Mouse (Mus musculus) MEL (cell line): ENCODE measurements around the gene Gba2.

ENCODE experiments used
- CTCF ChIP-seq, 3 experiments: IDR thresholded peaks in 2 of 3; conservative IDR thresholded peaks in 1 of 3; 2 replicates each; pipeline ENCODE4 v1.5.1; 2011 to 2012; ENCODE audit warnings: low read length in 3 of 3, low read depth in 2 of 3, mild to moderate bottlenecking in 2 of 3, improper control_type of control experiment in 1 of 3, inconsistent platforms in 1 of 3, mixed read lengths in 1 of 3, moderate library complexity in 1 of 3; ENCODE audit not compliant: control insufficient read depth in 1 of 3, insufficient read depth in 1 of 3, poor library complexity in 1 of 3, severe bottlenecking in 1 of 3
- EP300 ChIP-seq, 2 experiments: IDR thresholded peaks; 2 replicates each; pipeline ENCODE4 v1.6.1; 2011; ENCODE audit warnings: improper control_type of control experiment in 2 of 2, low read length in 2 of 2, low read depth in 1 of 2, mild to moderate bottlenecking in 1 of 2
- HCFC1 ChIP-seq: IDR thresholded peaks from 2 replicates; pipeline ENCODE4 v1.6.1; 2012; ENCODE audit warnings: low read depth, mild to moderate bottlenecking, inconsistent platforms, low read length, improper control_type of control experiment, moderate library complexity

DNA sequence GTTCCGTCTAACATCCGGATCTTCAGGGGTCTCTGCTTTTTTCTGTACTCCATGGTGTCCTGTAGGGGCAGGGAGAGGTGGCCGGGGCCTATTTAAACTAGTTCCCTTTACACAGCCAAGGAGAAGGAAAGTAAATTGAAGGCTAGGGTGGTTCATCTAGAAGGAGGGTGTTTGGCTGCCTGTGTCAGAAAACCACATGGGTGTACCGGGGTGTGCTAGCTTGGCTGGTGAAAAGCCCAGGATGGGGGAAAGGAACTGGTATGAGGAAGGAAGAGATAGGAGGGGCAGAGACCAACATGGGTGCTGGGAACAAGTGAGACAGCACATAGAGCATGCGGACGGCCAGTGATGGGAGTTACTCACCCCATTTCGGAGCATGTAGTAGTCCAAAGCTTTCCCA lies 22.7 kb downstream of the Gba2 start:
- TF ChIP-seq CTCF (IDR thresholded peaks at IDR 0.05 in 2 of 3, conservative IDR thresholded peaks at IDR 0.05 in 1 of 3; ENCODE audit: control insufficient read depth in 1 of 3, insufficient read depth in 1 of 3, low read depth in 2 of 3, low read length in 3 of 3, poor library complexity in 1 of 3, severe bottlenecking in 1 of 3): no peak
- TF ChIP-seq HCFC1: no peak
- TF ChIP-seq EP300 (IDR thresholded peaks at IDR 0.05; ENCODE audit: low read depth in 1 of 2, low read length in 2 of 2): no peak
